Mouse (Mus musculus) megakaryocyte, embryonic 14.5 days (primary cell): Measurements from ENCODE around the gene Npl. TPM values are rescaled to one million over a fixed set of nuclear protein-coding genes. Genes with fewer than 3 reads are reported as not detected.

Source experiments
- H3K27me3 ChIP-seq: replicated peaks from 2 replicates; pipeline ENCODE3; 2012; ENCODE audit warnings: inconsistent platforms
- H3K36me3 ChIP-seq: replicated peaks from 2 replicates; pipeline ENCODE3; 2012; ENCODE audit warnings: low read length, inconsistent platforms, mixed read lengths
- H3K4me1 ChIP-seq: 2 replicates; pipeline ENCODE4 v1.6.1; 2012; ENCODE audit warnings: inconsistent platforms
- H3K4me3 ChIP-seq: replicated peaks from 2 replicates; pipeline ENCODE3; 2012; ENCODE audit warnings: moderate library complexity, mild to moderate bottlenecking, inconsistent platforms
- H3K9me3 ChIP-seq: 2 replicates; pipeline ENCODE4 v1.6.1; 2012; ENCODE audit warnings: inconsistent platforms
- FLI1 ChIP-seq: IDR thresholded peaks from 2 replicates; pipeline ENCODE4 v1.6.1; 2012; ENCODE audit warnings: low read length, inconsistent platforms, mixed read lengths
- GATA1 ChIP-seq: IDR thresholded peaks from 3 replicates; pipeline ENCODE4 v1.6.1; 2012; ENCODE audit warnings: mixed read lengths, low read length, inconsistent platforms, borderline replicate concordance
- polyA plus RNA-seq: library from polyadenylated mRNA; stranded (reverse); fragments of >175 nt; gene quantifications from 2 replicates; pipeline ENCODE4 v1.2.3, GENCODE M21; 2012; ENCODE audit warnings: low replicate concordance; ENCODE audit not compliant: insufficient read depth

Gene Npl
- polyA plus RNA-seq, 1 experiment = 1.6 TPM

GRCm38 (mm10) chr1:153572271-153573043 lies 22.6 kb upstream of the Npl start:
- Histone ChIP-seq H3K4me3 (no peak overlapping the region), H3K4me1 (no peaks in the 10 kb centered on the region), H3K9me3 (no peaks in the 10 kb centered on the region), H3K27me3 (peaks cover 9% of the 10 kb centered on the region), H3K36me3 (no peaks in the 10 kb centered on the region)
- TF ChIP-seq GATA1 (no peak), FLI1 (no peak)

GRCm38 (mm10) chr1:153565701-153566100 lies 15.9 kb upstream of the Npl start:
- TF ChIP-seq GATA1 (no peak), FLI1 (no peak)
- Histone ChIP-seq H3K36me3 (no peaks in the 10 kb centered on the region), H3K4me3 (no peak overlapping the region), H3K4me1 (peaks cover 3% of the 10 kb centered on the region; the same call in 1 of the 2 replicates), H3K27me3 (peaks cover 10% of the 10 kb centered on the region), H3K9me3 (no peaks in the 10 kb centered on the region)

GRCm38 (mm10) chr1:153564701-153565100 lies 14.9 kb upstream of the Npl start:
- Histone ChIP-seq H3K36me3 (no peaks in the 10 kb centered on the region), H3K27me3 (peaks cover 10% of the 10 kb centered on the region), H3K9me3 (no peaks in the 10 kb centered on the region), H3K4me3 (no peak overlapping the region), H3K4me1 (peaks cover 3% of the 10 kb centered on the region; the same call in 1 of the 2 replicates)
- TF ChIP-seq FLI1 (no peak), GATA1 (no peak)

- Histone ChIP-seq H3K4me1 (peaks cover 3% of the 10 kb centered on the region; the same call in 1 of the 2 replicates), H3K27me3 (peaks cover 9% of the 10 kb centered on the region), H3K36me3 (no peaks in the 10 kb centered on the region), H3K4me3 (no peak overlapping the region), H3K9me3 (no peaks in the 10 kb centered on the region)
- TF ChIP-seq GATA1 (no peak), FLI1 (no peak)
Observed at GRCm38 (mm10) chr1:153563675-153564074, 13.8 kb upstream of the Npl start.

GRCm38 (mm10) chr1:153560805-153561204 lies 11.0 kb upstream of the Npl start:
- H3K27me3 ChIP-seq = peaks cover 6% of the 10 kb centered on the region
- H3K4me3 ChIP-seq = no peak overlapping the region
- no peak for TF ChIP-seq GATA1
- no peak for TF ChIP-seq FLI1
- H3K9me3 ChIP-seq = no peaks in the 10 kb centered on the region
- peaks cover 3% of the 10 kb centered on the region; the same call in 1 of the 2 replicates for H3K4me1 ChIP-seq
- H3K36me3 ChIP-seq = no peaks in the 10 kb centered on the region

- no peak overlapping the region for H3K4me3 ChIP-seq
- TF ChIP-seq FLI1 (no peak), GATA1 (no peak)
- H3K4me1 ChIP-seq = no peaks in the 10 kb centered on the region
- H3K9me3 ChIP-seq = no peaks in the 10 kb centered on the region
- peaks cover 6% of the 10 kb centered on the region for H3K27me3 ChIP-seq
- H3K36me3 ChIP-seq = no peaks in the 10 kb centered on the region
Observed at GRCm38 (mm10) chr1:153559701-153560100, 9.9 kb upstream of the Npl start.

- H3K9me3 ChIP-seq = no peaks in the 10 kb centered on the region
- H3K36me3 ChIP-seq = no peaks in the 10 kb centered on the region
- H3K27me3 ChIP-seq = peaks cover 6% of the 10 kb centered on the region
- H3K4me1 ChIP-seq = no peaks in the 10 kb centered on the region
- no peak overlapping the region for H3K4me3 ChIP-seq
- TF ChIP-seq GATA1 (no peak), FLI1 (no peak)
Observed at GRCm38 (mm10) chr1:153559126-153559647, 9.3 kb upstream of the Npl start.

GRCm38 (mm10) chr1:153556896-153557295 lies 7.1 kb upstream of the Npl start:
- H3K36me3 ChIP-seq = no peaks in the 10 kb centered on the region
- TF ChIP-seq FLI1 (no peak), GATA1 (no peak)
- H3K9me3 ChIP-seq = no peaks in the 10 kb centered on the region
- peaks cover 6% of the 10 kb centered on the region for H3K27me3 ChIP-seq
- no peak overlapping the region for H3K4me3 ChIP-seq
- H3K4me1 ChIP-seq = no peaks in the 10 kb centered on the region

GRCm38 (mm10) chr1:153556202-153556601 lies 6.4 kb upstream of the Npl start:
- H3K4me1 ChIP-seq = no peaks in the 10 kb centered on the region
- H3K27me3 ChIP-seq = peaks cover 6% of the 10 kb centered on the region
- TF ChIP-seq FLI1 = no peak
- no peak for TF ChIP-seq GATA1

GRCm38 (mm10) chr1:153550814-153551213 lies 969 bp upstream of the Npl start:
- no peaks in the 10 kb centered on the region for H3K9me3 ChIP-seq
- no peaks in the 10 kb centered on the region for H3K36me3 ChIP-seq
- peaks cover 3% of the 10 kb centered on the region for H3K27me3 ChIP-seq
- TF ChIP-seq GATA1 (no peak), FLI1 (no peak)
- peaks cover 30% of the 10 kb centered on the region for H3K4me1 ChIP-seq
- H3K4me3 ChIP-seq = no peak overlapping the region

More at GRCm38 (mm10) chr1:153556202-153556601, 6.4 kb upstream of the Npl start:
- H3K36me3 ChIP-seq = no peaks in the 10 kb centered on the region
- H3K4me3 ChIP-seq = no peak overlapping the region
- H3K9me3 ChIP-seq = no peaks in the 10 kb centered on the region
